Mouse (Mus musculus) heart, postnatal 0 days (tissue): ENCODE results near the gene Kndc1. TPM values are rescaled to one million over a fixed set of nuclear protein-coding genes. Genes with fewer than 3 reads are reported as not detected.
A peak's percentile ranks its signal among the peaks of the same experiment; 100 is the strongest.

ENCODE experiments used
- ATAC-seq: fragments of 200-750 bp; cut with Nextera tagmentation; 2 replicates; pipeline ENCODE4 v1.8.0; 2017; ENCODE audit warnings: low read depth, moderate number of reproducible peaks, moderate library complexity; ENCODE audit not compliant: insufficient read depth
- DNase-seq: peaks from one replicate; pipeline ENCODE4 v3.0.0-alpha.2; 2016; ENCODE audit warnings: low spot score
- H3K27ac ChIP-seq: fragments of 300-500 bp; sonication (generic); 2 replicates; pipeline ENCODE4 v1.5.1; 2014; ENCODE audit warnings: low read depth, mild to moderate bottlenecking
- H3K27me3 ChIP-seq: fragments of 300-500 bp; sonication (generic); 2 replicates; pipeline ENCODE4 v1.6.1; 2014; ENCODE audit warnings: low read length, mixed read lengths; ENCODE audit not compliant: control insufficient read depth, insufficient read depth
- H3K36me3 ChIP-seq: fragments of 300-500 bp; sonication (generic); replicated peaks from 2 replicates; pipeline ENCODE4 v1.6.1; 2014; ENCODE audit warnings: low read length, mixed read lengths; ENCODE audit not compliant: control insufficient read depth, insufficient read depth
- H3K4me1 ChIP-seq: fragments of 300-500 bp; sonication (generic); 2 replicates; pipeline ENCODE4 v1.6.1; 2014; ENCODE audit warnings: antibody characterized with exemption; ENCODE audit not compliant: control insufficient read depth, insufficient read depth
- H3K4me2 ChIP-seq: fragments of 300-500 bp; sonication (generic); 2 replicates; pipeline ENCODE4 v1.6.1; 2014; ENCODE audit warnings: low read depth, mild to moderate bottlenecking, low read length, moderate library complexity
- H3K4me3 ChIP-seq: fragments of 300-500 bp; sonication (generic); 2 replicates; pipeline ENCODE4 v1.5.1; 2014; ENCODE audit warnings: low read depth, low read length
- H3K9ac ChIP-seq: fragments of 300-500 bp; sonication (generic); replicated peaks from 2 replicates; pipeline ENCODE4 v1.6.1; 2014; ENCODE audit warnings: low read depth, low read length, mixed read lengths
- H3K9me3 ChIP-seq: fragments of 300-500 bp; sonication (generic); replicated peaks from 2 replicates; pipeline ENCODE4 v1.6.1; 2016; ENCODE audit warnings: low read length; ENCODE audit not compliant: control insufficient read depth
- CTCF ChIP-seq: IDR thresholded peaks from 2 replicates; pipeline ENCODE4 v1.5.1; 2016; ENCODE audit warnings: antibody characterized with exemption, control low read depth, low read depth
- EP300 ChIP-seq: IDR thresholded peaks from 2 replicates; pipeline ENCODE4 v1.6.1; 2016; ENCODE audit warnings: antibody characterized with exemption, low read depth
- WGBS: fragments of 180-500 bp; shearing (Covaris S2); extraction: QIAGEN DNeasy Blood & Tissue Kit; methylation state at CpG from one replicate; pipeline ENCODE4 v1.1.7; 2014; 5-methylcytosine and 5-hydroxymethylcytosine counted together
- polyA plus RNA-seq: library from polyadenylated mRNA; unstranded; fragments of >200 nt; fragmentation: Nextera tagmentation; extraction: Ambion mirVana; gene quantifications from 2 replicates; pipeline ENCODE4 v1.2.1, GENCODE M21; 2015
- total RNA-seq: library from RNA; depleted of rRNA; stranded (reverse); fragments of >200 nt; gene quantifications from 2 replicates; pipeline ENCODE4 v1.2.3, GENCODE M21; 2014; ENCODE audit warnings: low replicate concordance

Gene Kndc1
- total and polyA plus RNA-seq, 2 experiments from 2014 or later: not detected

GRCm38 (mm10) chr7:139936705-139937104, 42.2 kb downstream of the Kndc1 start:
- TF ChIP-seq CTCF: no peak
- no peak for TF ChIP-seq EP300
- peaks cover 14% of the 10 kb centered on the region for H3K27me3 ChIP-seq

GRCm38 (mm10) chr7:139937138-139937537, 42.6 kb downstream of the Kndc1 start:
- no peak overlapping the region for H3K9ac ChIP-seq
- no peaks in the 10 kb centered on the region for H3K4me1 ChIP-seq
- DNase-seq: no peak
- no peak overlapping the region for H3K27ac ChIP-seq
- H3K36me3 ChIP-seq: no peaks in the 10 kb centered on the region
- H3K9me3 ChIP-seq: no peaks in the 10 kb centered on the region
- no peak overlapping the region for H3K4me2 ChIP-seq
- no peak for ATAC-seq
- H3K4me3 ChIP-seq: no peak overlapping the region
- no peak for TF ChIP-seq EP300
- no peak for TF ChIP-seq CTCF
- peaks cover 19% of the 10 kb centered on the region for H3K27me3 ChIP-seq
- WGBS: 60% methylated on average over 3 of the region's 3 CpGs

More at GRCm38 (mm10) chr7:139936705-139937104, 42.2 kb downstream of the Kndc1 start:
- no peaks in the 10 kb centered on the region for H3K9me3 ChIP-seq
- H3K4me1 ChIP-seq: no peaks in the 10 kb centered on the region
- H3K4me2 ChIP-seq: no peak overlapping the region
- DNase-seq (no peak), ATAC-seq (no peak)
- H3K36me3 ChIP-seq: no peaks in the 10 kb centered on the region
- H3K9ac ChIP-seq: no peak overlapping the region
- no peak overlapping the region for H3K4me3 ChIP-seq
- H3K27ac ChIP-seq: no peak overlapping the region
- WGBS: 78% methylated on average over 10 of the region's 10 CpGs

- 64% methylated on average over 5 of the region's 5 CpGs for WGBS
- Histone ChIP-seq H3K4me1 (no peaks in the 10 kb centered on the region), H3K36me3 (no peaks in the 10 kb centered on the region), H3K9me3 (no peaks in the 10 kb centered on the region), H3K9ac (no peak overlapping the region), H3K27ac (no peak overlapping the region), H3K27me3 (peaks cover 25% of the 10 kb centered on the region), H3K4me2 (no peak overlapping the region), H3K4me3 (no peak overlapping the region)
- TF ChIP-seq EP300: no peak
- TF ChIP-seq CTCF: no peak
- DNase-seq (no peak), ATAC-seq (no peak)
Observed at GRCm38 (mm10) chr7:139937810-139938209, 43.3 kb downstream of the Kndc1 start.

- TF ChIP-seq CTCF (no peak), EP300 (no peak)
- Histone ChIP-seq H3K27ac (no peak overlapping the region), H3K4me2 (no peak overlapping the region), H3K4me3 (no peak overlapping the region), H3K9ac (no peak overlapping the region), H3K27me3 (peaks cover 53% of the 10 kb centered on the region), H3K36me3 (no peaks in the 10 kb centered on the region), H3K9me3 (no peaks in the 10 kb centered on the region), H3K4me1 (0 out of 2 replicates have a peak, but pooled peaks cover 3% of the 10 kb centered on the region)
- WGBS: 59% methylated on average over 16 of the region's 16 CpGs
- ATAC-seq: no peak
- no peak for DNase-seq
Observed at GRCm38 (mm10) chr7:139940476-139941209, 46.1 kb downstream of the Kndc1 start.

- DNase-seq: peak; percentile 58
- no peak within 1 kb of the TSS for H3K27ac ChIP-seq
- TF ChIP-seq CTCF: no peak
- no peak for TF ChIP-seq EP300
- H3K9ac ChIP-seq: no peak within 1 kb of the TSS
- 1% methylated on average over 59 of the region's 59 CpGs for WGBS
- ATAC-seq: peak; percentile 49; the same call in 1 of the 2 replicates
- H3K4me1 ChIP-seq: 0 out of 2 replicates have a peak, but pooled peaks cover 3% of the 10 kb centered on the region
- H3K4me3 ChIP-seq: peak within 1 kb of the TSS; percentile 37
- peaks cover 73% of the 10 kb centered on the region for H3K27me3 ChIP-seq
- H3K4me2 ChIP-seq: peak within 1 kb of the TSS; percentile 54
- H3K36me3 ChIP-seq: no peaks in the 10 kb centered on the region
- no peaks in the 10 kb centered on the region for H3K9me3 ChIP-seq
Observed at GRCm38 (mm10) chr7:139943674-139944281, 49.3 kb downstream of the Kndc1 start, which contains the start of gene Utf1. Gene Utf1 (plus strand): TSS chr7:139943789.
